Mouse (Mus musculus) ES-E14 (cell line): ENCODE measurements around the gene Gtpbp1.

ENCODE experiments used
- CHD2 ChIP-seq: IDR thresholded peaks from 2 replicates; pipeline ENCODE4 v1.6.1; 2014; ENCODE audit warnings: mild to moderate bottlenecking, low read depth, low read length, inconsistent platforms
- MAFK ChIP-seq: IDR thresholded peaks from 2 replicates; pipeline ENCODE4 v1.6.1; 2014; ENCODE audit warnings: mild to moderate bottlenecking, low read depth, low read length, inconsistent platforms; ENCODE audit not compliant: insufficient read depth

- TF ChIP-seq CHD2 (no peak), MAFK (no peak)
These were observed 20.2 kb upstream of the Gtpbp1 start, which contains the start of gene Tomm22 for GRCm38 (mm10) chr15:79670249-79670971.
